Mouse (Mus musculus) hindbrain, embryonic 10.5 days (tissue): ENCODE measurements around the gene Cnbd2. TPM values are rescaled to one million over a fixed set of nuclear protein-coding genes. Genes with fewer than 3 reads are reported as not detected.
A peak's percentile ranks its signal among the peaks of the same experiment; 100 is the strongest.

ENCODE experiments used
- DNase-seq: peaks from one replicate; pipeline ENCODE4 v3.0.0-alpha.2; 2017; ENCODE audit warnings: low spot score
- H3K27ac ChIP-seq: fragments of 300-500 bp; sonication (generic); 2 replicates; pipeline ENCODE4 v1.5.1; 2016; ENCODE audit warnings: mild to moderate bottlenecking, moderate library complexity
- H3K27me3 ChIP-seq: fragments of 300-500 bp; sonication (generic); 2 replicates; pipeline ENCODE4 v1.6.1; 2016; ENCODE audit warnings: mild to moderate bottlenecking; ENCODE audit not compliant: poor library complexity, insufficient read depth, severe bottlenecking
- H3K36me3 ChIP-seq: fragments of 300-500 bp; sonication (generic); 2 replicates; pipeline ENCODE4 v1.6.1; 2016; ENCODE audit warnings: mild to moderate bottlenecking, moderate library complexity
- H3K4me1 ChIP-seq: fragments of 300-500 bp; sonication (generic); replicated peaks from 2 replicates; pipeline ENCODE4 v1.6.1; 2016; ENCODE audit warnings: mild to moderate bottlenecking
- H3K4me3 ChIP-seq: fragments of 300-500 bp; sonication (generic); 2 replicates; pipeline ENCODE4 v1.5.1; 2016; ENCODE audit warnings: mild to moderate bottlenecking, moderate library complexity
- H3K9me3 ChIP-seq: fragments of 300-500 bp; sonication (generic); 2 replicates; pipeline ENCODE4 v1.6.1; 2016; ENCODE audit warnings: mild to moderate bottlenecking, moderate library complexity
- WGBS: fragments of 180-500 bp; shearing (Covaris S2); methylation state at CpG from one replicate; pipeline ENCODE4 v1.1.7; 2016; 5-methylcytosine and 5-hydroxymethylcytosine counted together
- polyA plus RNA-seq: library from polyadenylated mRNA; unstranded; fragments of >200 nt; fragmentation: Nextera tagmentation; extraction: Ambion mirVana; gene quantifications from 2 replicates; pipeline ENCODE4 v1.2.1, GENCODE M21; 2016

The Cnbd2 gene
- polyA plus RNA-seq, 1 experiment from 2014 or later: 3.7 TPM

DNA sequence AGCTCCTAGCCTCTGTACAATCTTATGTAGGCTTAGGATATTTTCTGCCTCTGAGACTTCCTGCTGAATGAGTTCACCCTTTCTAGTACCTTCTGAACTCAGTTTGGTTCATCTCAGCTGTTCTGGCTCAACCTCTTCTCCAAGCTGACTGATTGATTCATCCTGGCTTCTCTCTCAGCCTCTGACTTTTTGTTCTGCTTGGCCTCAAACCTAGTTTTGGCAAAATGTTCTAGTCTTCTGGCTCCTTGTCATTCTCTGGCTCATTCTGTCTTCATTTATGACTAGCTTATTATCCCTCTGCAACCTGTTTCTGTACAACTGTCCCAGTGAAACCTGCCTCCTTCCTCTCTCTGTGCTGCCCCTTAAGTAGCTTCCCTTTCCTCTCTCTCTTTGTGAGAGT is 6.4 kb downstream of the Cnbd2 start:
- no peak for DNase-seq
- Histone ChIP-seq H3K9me3 (no peaks in the 10 kb centered on the region), H3K27ac (no peak overlapping the region), H3K27me3 (no peaks in the 10 kb centered on the region), H3K4me1 (peaks cover 4% of the 10 kb centered on the region; the same call in 1 of the 2 replicates), H3K36me3 (peaks cover 34% of the 10 kb centered on the region), H3K4me3 (no peak overlapping the region)

GRCm38 (mm10) chr2:156321538-156321937 is 9.4 kb downstream of the Cnbd2 start:
- 91% methylated on average over 6 of the region's 6 CpGs for WGBS
- Histone ChIP-seq H3K27me3 (no peaks in the 10 kb centered on the region), H3K9me3 (no peaks in the 10 kb centered on the region), H3K27ac (no peak overlapping the region), H3K36me3 (peaks cover 6% of the 10 kb centered on the region), H3K4me1 (peaks cover 8% of the 10 kb centered on the region), H3K4me3 (no peak overlapping the region)
- no peak for DNase-seq

DNA sequence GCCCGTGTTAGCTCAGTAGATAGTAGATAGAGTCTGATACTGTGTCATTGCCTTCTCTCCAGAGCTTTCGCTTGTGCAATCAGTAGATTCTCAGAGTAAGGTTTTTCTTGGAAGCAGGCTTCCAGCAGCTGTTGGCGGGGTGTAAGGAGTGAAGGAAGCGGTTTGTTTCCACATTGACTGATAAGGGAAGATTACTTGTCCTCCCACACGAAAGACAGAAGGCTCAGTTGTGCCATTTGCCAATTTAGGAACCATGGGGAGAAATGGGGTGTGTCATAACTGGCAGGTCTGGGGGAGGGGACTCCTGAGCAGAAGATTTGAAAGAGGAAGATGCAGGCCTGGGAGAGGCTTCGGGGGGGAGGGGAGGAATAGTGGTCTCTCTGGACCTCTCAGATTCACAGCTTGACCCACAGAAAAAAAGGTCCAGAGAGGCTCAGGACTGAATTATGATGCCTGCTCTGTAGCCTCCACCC is 12.1 kb downstream of the Cnbd2 start:
- Histone ChIP-seq H3K4me3 (no peak overlapping the region), H3K27me3 (no peaks in the 10 kb centered on the region), H3K9me3 (no peaks in the 10 kb centered on the region), H3K4me1 (peaks cover 8% of the 10 kb centered on the region), H3K27ac (no peak overlapping the region), H3K36me3 (peaks cover 6% of the 10 kb centered on the region)
- DNase-seq: no peak
- 69% methylated on average over 6 of the region's 6 CpGs for WGBS

DNA sequence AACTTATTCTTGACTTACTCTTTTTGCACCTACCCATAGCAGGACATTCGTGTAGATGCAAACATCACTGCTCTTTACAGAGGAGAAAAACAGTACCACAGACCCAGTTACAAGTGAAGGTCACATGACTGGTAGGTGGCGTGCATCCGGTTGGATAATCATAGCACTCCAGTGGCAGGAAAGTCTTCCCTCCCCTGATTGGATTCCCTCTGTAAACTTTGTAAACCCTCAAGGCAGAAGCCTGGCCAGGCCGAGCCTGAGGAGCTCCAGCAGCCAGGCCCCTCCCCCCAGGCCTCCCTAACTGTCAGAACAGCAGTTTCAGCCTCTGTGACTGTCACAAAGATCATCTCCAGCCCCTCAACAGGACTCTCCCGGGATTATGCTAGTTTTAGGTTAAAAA is 12.6 kb downstream of the Cnbd2 start:
- Histone ChIP-seq H3K27me3 (no peaks in the 10 kb centered on the region), H3K9me3 (no peaks in the 10 kb centered on the region), H3K27ac (no peak overlapping the region), H3K4me3 (no peak overlapping the region), H3K36me3 (peaks cover 6% of the 10 kb centered on the region), H3K4me1 (peaks cover 8% of the 10 kb centered on the region)
- DNase-seq: no peak
- WGBS: 48% methylated on average over 5 of the region's 5 CpGs

- H3K27ac ChIP-seq: no peak overlapping the region
- no peaks in the 10 kb centered on the region for H3K27me3 ChIP-seq
- no peak for DNase-seq
- H3K36me3 ChIP-seq: no peaks in the 10 kb centered on the region
- WGBS: 74% methylated on average over 1 of the region's 1 CpGs
- no peak overlapping the region for H3K4me3 ChIP-seq
- no peaks in the 10 kb centered on the region for H3K9me3 ChIP-seq
- H3K4me1 ChIP-seq: no peaks in the 10 kb centered on the region
These were observed 18.6 kb downstream of the Cnbd2 start for GRCm38 (mm10) chr2:156330681-156331080.

- no peak overlapping the region for H3K4me3 ChIP-seq
- whole genome bisulfite sequencing: 83% methylated on average over 7 of the region's 7 CpGs
- no peaks in the 10 kb centered on the region for H3K9me3 ChIP-seq
- no peaks in the 10 kb centered on the region for H3K36me3 ChIP-seq
- no peaks in the 10 kb centered on the region for H3K27me3 ChIP-seq
- H3K4me1 ChIP-seq: no peaks in the 10 kb centered on the region
- DNase-seq: no peak
- no peak overlapping the region for H3K27ac ChIP-seq
These were observed 19.4 kb downstream of the Cnbd2 start for GRCm38 (mm10) chr2:156331446-156331965.

GRCm38 (mm10) chr2:156340078-156340477 is 28.0 kb downstream of the Cnbd2 start:
- no peaks in the 10 kb centered on the region for H3K9me3 ChIP-seq
- no peaks in the 10 kb centered on the region for H3K27me3 ChIP-seq
- no peak for DNase-seq
- no peaks in the 10 kb centered on the region for H3K36me3 ChIP-seq
- WGBS: 90% methylated on average over 4 of the region's 4 CpGs
- H3K27ac ChIP-seq: no peak overlapping the region
- H3K4me1 ChIP-seq: peaks cover 4% of the 10 kb centered on the region; the same call in 1 of the 2 replicates
- H3K4me3 ChIP-seq: no peak overlapping the region

GRCm38 (mm10) chr2:156344775-156345532 is 32.9 kb downstream of the Cnbd2 start:
- 57% methylated on average over 12 of the region's 12 CpGs for WGBS
- DNase-seq: peak; percentile 4
- H3K27ac ChIP-seq: no peak overlapping the region

GRCm38 (mm10) chr2:156348812-156349211 is 36.7 kb downstream of the Cnbd2 start:
- DNase-seq: no peak
- no peak overlapping the region for H3K27ac ChIP-seq
- no peaks in the 10 kb centered on the region for H3K9me3 ChIP-seq
- peaks cover 12% of the 10 kb centered on the region for H3K4me1 ChIP-seq
- H3K4me3 ChIP-seq: no peak overlapping the region
- no peaks in the 10 kb centered on the region for H3K27me3 ChIP-seq
- 77% methylated on average over 4 of the region's 4 CpGs for WGBS
- H3K36me3 ChIP-seq: no peaks in the 10 kb centered on the region

More at GRCm38 (mm10) chr2:156344775-156345532, 32.9 kb downstream of the Cnbd2 start:
- Histone ChIP-seq H3K36me3 (no peaks in the 10 kb centered on the region), H3K4me3 (no peak overlapping the region), H3K4me1 (peaks cover 4% of the 10 kb centered on the region; the same call in 1 of the 2 replicates), H3K9me3 (no peaks in the 10 kb centered on the region), H3K27me3 (no peaks in the 10 kb centered on the region)

- WGBS: 90% methylated on average over 4 of the region's 4 CpGs
- Histone ChIP-seq H3K27ac (no peak overlapping the region), H3K9me3 (no peaks in the 10 kb centered on the region), H3K4me3 (no peak overlapping the region), H3K27me3 (no peaks in the 10 kb centered on the region), H3K4me1 (peaks cover 12% of the 10 kb centered on the region), H3K36me3 (no peaks in the 10 kb centered on the region)
- no peak for DNase-seq
These were observed 37.3 kb downstream of the Cnbd2 start for GRCm38 (mm10) chr2:156349286-156349848.

DNA sequence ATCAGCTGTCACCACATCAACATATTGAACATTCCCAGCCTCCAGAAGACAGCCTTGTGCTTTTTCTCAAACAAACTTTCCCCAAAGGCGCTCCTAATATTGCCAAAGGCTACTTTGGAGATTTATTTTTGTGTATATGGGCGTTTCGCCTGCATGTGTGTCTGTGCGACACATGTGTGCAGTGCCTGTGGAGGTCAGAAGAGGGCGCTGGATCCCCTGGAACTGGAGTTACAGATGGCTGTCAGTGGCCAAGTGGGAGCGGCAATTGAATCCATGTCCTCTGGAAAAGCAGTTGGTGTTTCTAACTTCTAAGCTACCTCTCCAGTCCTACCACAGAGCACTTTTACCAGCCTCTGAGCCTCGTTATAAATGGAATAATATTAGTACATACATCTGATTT is 39.1 kb downstream of the Cnbd2 start:
- Histone ChIP-seq H3K4me3 (no peak overlapping the region), H3K4me1 (peaks cover 12% of the 10 kb centered on the region), H3K36me3 (no peaks in the 10 kb centered on the region), H3K9me3 (no peaks in the 10 kb centered on the region), H3K27ac (no peak overlapping the region), H3K27me3 (no peaks in the 10 kb centered on the region)
- DNase-seq: no peak
- WGBS: 84% methylated on average over 7 of the region's 7 CpGs

GRCm38 (mm10) chr2:156352413-156353165 is 40.5 kb downstream of the Cnbd2 start:
- H3K9me3 ChIP-seq: no peaks in the 10 kb centered on the region
- H3K27ac ChIP-seq: no peak overlapping the region
- no peak for DNase-seq
- 83% methylated on average over 8 of the region's 8 CpGs for WGBS
- H3K4me3 ChIP-seq: no peak overlapping the region
- peaks cover 13% of the 10 kb centered on the region for H3K4me1 ChIP-seq
- H3K36me3 ChIP-seq: no peaks in the 10 kb centered on the region
- H3K27me3 ChIP-seq: no peaks in the 10 kb centered on the region

- no peaks in the 10 kb centered on the region for H3K9me3 ChIP-seq
- H3K4me1 ChIP-seq: peaks cover 13% of the 10 kb centered on the region
- H3K27ac ChIP-seq: no peak overlapping the region
- no peaks in the 10 kb centered on the region for H3K27me3 ChIP-seq
- no peaks in the 10 kb centered on the region for H3K36me3 ChIP-seq
- 62% methylated on average over 7 of the region's 7 CpGs for WGBS
- no peak overlapping the region for H3K4me3 ChIP-seq
- no peak for DNase-seq
These were observed 41.2 kb downstream of the Cnbd2 start for GRCm38 (mm10) chr2:156353265-156353692.
